Mouse (Mus musculus): Measurements from ENCODE around the gene Ube2f. TPM values are rescaled to one million over a fixed set of nuclear protein-coding genes. Genes with fewer than 3 reads are reported as not detected.
A peak's percentile ranks its signal among the peaks of the same experiment; 100 is the strongest.

Gene Ube2f
- total RNA-seq, 2 experiments from 2014 or later: 52.5 to 55.5 TPM

DNA sequence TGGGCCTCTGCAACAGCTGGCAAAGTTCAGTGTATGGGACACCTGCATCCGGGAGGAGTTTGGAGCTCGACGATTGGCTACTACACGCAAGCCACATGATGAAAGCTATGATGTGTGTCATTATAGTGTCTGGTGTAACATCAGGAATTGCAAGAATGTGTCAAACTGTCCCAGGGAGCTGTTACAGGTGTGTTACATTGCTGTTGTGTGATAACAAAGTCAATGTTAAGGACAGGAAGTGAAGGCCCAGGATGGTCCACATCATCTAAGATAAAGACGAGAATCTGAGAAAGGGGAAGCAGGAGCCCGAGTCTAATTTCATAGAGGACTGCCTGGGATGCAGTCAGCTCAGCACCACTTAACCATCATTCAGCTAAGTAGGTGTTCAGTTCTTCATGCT, 45.4 kb downstream of the Ube2f start:
- DNase-seq (ENCODE audit: low spot score in 2 of 2): no peak

DNA sequence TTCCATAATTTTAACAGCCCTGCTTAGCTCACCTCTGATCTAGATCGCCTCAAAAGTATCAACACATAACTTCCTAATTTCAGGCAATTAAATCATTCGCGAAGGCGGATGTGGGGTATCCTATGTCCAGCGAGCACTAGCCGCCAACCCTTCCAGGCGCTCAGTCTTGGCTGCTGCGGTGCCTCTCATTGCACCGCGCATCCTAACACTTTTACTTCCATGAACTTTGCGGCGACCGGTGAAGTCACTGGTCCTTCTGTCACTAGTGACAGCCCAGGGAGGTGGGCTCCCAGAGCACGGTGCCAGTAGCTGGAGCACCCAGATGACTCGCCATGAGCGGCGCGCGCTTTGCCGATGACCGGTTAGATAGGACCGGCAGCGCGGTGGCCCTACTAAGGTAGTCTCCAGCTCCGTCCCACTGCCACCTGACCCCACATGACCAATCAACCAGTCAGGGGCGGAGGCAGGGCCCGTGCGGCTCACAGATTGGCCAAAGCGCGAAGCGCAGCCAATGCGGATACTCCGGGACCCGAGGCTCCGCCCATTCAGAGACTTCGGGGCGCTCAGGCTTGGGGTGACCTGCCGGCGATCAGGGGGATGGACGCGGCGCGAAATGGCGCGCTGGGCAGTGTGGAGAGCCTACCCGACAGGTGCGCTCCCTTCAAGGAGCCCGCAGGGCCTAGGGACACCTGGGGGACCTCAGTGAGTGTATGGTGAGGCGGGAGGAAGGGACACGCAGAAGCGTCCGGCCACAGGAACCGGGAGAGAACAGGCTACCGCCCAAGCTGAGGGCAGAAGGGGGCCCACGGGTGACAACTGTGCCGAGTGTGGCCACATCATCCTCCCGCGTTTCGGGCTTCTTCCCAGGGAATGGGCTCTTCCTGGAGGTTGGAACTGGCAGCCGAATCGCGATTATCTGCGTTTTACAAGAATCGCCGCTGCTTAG, 48.0 kb downstream of the Ube2f start, which contains the start of gene Scly:
TSS of gene Scly (plus strand) at position 540 of the 946 bp plus-strand sequence.
- peak; percentile 88 to 94 for DNase-seq (ENCODE audit: low spot score in 2 of 2)

DNA sequence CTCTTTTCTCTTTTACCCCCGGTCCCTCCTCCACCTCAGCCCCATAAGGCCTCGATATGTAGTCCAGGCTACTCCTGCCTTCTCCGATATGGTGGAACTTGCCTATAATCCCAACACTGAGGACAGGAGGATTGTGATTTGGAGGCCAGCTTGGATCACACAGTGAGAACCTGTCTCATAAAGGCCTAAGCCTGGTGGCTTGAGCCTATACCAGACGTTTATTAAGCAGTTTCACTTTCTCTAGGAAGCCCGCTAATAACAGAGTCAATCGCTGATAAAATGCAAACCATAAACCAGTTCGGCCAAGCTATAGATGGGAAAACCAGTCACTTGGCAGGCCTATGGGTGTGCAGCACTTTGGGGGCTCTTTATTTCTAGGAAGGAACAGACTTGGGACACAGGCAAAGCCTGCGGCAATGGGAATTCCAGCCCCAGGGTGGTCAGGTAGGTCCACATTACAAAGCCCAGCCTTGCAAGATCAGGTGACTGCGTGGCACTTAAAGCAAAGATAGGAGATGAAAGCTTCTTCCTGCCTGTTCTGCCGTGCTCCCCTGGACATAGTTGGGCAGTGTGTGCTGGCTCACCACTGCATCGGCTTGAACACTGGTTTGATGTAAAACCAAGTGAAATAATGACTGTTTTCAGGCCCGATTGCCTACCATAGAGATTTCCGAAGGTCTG, 49.1 kb downstream of the Ube2f start:
- no peak for DNase-seq (ENCODE audit: low spot score in 2 of 2)

DNA sequence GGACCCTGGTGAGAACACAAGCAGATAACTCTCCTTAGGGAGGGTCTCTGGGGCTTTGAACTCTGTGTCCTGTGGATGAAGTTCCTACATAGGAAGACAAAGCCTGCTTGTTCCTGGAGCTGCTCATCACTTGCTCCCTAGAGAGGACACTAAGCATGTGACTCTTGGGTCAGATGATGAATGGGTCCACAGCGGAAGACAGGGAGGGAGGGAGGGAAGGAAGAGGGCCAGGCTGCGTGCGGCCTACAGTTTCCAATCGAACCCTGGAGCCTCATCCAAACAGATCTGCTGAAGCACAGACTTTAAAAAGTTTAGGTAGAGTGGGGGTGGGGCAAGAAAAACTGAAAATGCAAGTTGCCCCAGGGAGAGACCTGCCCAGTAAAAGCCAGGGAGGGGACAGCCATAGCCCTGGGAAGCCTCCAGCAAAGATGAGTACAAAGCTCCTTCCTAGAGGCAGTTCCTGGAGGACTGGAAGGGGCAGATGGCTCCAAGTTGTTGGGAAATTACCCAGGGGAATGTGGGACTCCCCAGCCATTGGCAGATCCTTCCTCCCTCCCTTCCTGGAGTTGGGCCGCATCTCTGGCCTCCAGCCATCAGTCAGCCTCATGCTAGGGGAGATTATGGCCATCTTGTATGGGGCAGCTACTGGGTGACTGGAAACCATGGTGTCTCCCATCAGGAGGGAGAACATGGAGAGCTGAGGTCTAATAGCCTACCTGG, 49.8 kb downstream of the Ube2f start:
- DNase-seq (ENCODE audit: low spot score in 2 of 2): no peak

DNA sequence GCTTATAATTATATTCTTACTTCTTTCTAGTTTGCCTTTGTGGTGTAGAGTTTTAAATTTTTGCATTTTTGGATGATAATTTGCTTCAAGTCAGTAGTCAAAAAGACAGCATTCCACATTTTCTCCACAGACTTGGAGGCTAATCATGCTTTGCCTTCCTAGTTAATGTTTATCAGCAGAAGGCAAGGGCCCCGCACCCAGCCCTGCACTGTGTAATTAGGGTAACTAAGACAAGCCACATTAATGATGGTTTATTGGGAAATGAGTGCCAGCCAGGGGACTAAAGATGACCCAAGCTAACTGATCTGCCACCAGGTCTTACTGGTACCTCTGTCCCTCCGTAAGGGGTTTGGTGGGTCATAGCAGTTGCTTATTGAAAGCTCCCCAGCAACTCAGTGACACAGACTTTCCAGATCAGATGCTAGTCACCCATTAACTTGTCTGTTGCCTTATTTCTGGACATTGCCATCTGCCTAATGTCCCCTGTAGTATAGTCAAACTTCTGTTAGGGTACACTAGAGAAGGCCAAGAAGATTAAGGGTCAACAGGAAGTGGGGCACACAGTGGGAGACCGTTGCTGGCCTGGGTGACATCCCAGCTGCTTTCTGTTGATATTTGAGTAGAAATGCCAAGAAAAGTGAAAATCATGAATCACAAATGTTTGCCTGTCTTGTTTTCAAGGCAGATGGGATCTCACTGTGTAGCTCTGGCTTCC, 51.3 kb downstream of the Ube2f start:
- DNase-seq (ENCODE audit: low spot score in 2 of 2): no peak

- DNase-seq (ENCODE audit: low spot score in 2 of 2): no peak
Measured at GRCm38 (mm10) chr1:91302021-91302420, 51.9 kb downstream of the Ube2f start.

- DNase-seq (ENCODE audit: low spot score in 2 of 2): no peak
Measured at GRCm38 (mm10) chr1:91304621-91305020, 54.5 kb downstream of the Ube2f start.

DNA sequence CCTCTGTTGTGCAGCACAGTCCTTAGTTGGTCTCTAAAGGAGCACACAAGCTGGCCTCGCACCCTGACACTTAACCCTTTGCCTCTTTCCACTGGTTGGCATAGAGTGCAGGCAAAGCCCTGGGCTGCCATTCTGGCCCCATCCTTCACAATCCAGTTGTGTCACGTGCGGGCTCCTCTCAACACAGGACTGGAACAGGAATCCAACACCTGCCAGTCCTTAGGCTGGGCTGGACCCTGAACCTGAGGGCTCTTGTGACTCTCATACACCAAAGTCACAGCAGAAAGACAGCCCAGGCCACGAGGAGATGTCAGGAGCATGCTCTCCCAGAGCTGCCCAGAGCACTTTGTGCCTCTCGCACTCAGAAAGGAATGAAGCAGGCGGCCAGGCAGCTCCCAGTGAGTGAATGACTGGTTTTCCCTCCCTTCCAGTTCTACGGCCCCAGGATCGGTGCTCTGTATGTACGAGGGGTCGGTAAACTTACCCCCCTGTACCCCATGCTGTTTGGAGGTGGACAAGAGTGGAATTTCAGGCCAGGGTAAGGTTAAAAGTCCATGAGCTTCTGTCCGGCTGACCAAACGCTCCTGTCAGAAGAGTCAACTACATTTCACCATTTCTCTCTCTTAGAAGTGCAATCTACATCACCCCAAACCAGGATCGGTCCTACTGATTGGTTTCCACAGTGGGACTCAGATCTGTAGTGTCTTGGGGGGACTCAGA, 59.4 kb downstream of the Ube2f start:
- DNase-seq (ENCODE audit: low spot score in 2 of 2): no peak

GRCm38 (mm10) chr1:91312273-91312672, 62.2 kb downstream of the Ube2f start:
- no peak for DNase-seq (ENCODE audit: low spot score in 2 of 2)

DNA sequence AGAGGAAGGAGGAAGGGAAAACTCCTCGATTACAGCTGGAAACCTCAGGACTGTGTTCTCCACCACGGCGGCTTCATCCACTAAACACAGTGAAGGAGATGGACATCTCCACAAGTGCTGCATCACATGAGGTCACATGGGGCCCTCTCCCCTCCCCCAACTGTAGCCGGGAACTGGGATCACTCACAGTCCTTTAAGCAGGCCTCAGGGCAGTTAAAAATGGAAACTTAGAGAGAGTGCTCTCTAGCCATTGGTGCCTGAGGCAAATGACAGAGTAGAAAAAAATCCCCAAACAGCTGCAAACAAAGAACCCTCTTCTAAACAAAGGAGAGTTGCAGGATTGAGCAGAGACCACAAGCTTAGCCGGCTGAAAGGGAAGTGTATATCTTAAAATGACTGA, 63.1 kb downstream of the Ube2f start:
- DNase-seq (ENCODE audit: low spot score in 2 of 2): no peak

DNA sequence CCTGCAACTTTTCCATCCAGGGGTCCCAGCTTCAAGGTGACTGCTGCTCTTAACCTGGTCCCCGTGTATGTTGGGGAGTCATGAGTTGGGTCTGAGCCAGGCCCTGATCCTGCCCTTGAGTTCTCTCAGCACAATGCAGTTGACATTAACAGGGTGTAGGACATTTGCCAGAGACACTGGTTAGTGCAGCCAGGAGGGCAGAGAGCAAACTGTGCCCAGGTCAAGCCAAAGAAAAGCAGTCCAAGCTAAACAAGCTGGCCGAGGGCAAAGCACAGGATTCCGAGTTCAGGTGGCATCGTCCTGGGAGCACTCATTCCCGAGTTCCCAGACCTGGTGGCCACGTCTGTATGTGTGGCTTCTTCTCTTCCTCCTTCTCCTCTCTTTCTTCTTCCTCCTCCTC, 67.6 kb downstream of the Ube2f start:
- no peak for DNase-seq (ENCODE audit: low spot score in 2 of 2)

GRCm38 (mm10) chr1:91321760-91322438, 71.8 kb downstream of the Ube2f start, which contains the start of gene Espnl:
Espnl (plus strand) TSS chr1:91322075.
- DNase-seq (ENCODE audit: low spot score in 2 of 2): no peak

DNA sequence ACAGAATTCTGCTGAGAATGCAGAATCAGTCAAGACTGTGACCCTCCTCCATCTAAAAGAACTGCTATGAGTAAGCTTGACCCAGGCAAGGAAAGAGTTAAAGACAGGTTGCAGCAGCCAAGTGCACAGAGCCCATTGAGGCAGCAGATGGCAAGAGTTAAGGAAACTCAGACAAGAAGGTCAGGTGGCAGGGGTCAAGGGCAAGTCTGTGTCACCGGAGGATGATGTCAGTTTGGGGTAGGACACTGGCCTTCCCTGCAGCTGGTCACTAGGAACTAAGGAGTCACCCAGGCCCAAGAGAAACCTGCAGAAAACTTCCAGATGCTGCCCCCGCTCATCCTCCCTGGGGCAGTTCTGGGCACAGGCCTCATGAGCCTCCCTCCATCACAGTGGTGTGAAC, 74.5 kb downstream of the Ube2f start:
- DNase-seq (ENCODE audit: low spot score in 2 of 2): no peak

- no peak for DNase-seq (ENCODE audit: low spot score in 2 of 2)
Measured at GRCm38 (mm10) chr1:91325488-91326042, 75.5 kb downstream of the Ube2f start.

- no peak for DNase-seq (ENCODE audit: low spot score in 2 of 2)
Measured at GRCm38 (mm10) chr1:91332102-91332501, 82.0 kb downstream of the Ube2f start.

GRCm38 (mm10) chr1:91333582-91333981, 83.5 kb downstream of the Ube2f start:
- DNase-seq (ENCODE audit: low spot score in 2 of 2): no peak

DNA sequence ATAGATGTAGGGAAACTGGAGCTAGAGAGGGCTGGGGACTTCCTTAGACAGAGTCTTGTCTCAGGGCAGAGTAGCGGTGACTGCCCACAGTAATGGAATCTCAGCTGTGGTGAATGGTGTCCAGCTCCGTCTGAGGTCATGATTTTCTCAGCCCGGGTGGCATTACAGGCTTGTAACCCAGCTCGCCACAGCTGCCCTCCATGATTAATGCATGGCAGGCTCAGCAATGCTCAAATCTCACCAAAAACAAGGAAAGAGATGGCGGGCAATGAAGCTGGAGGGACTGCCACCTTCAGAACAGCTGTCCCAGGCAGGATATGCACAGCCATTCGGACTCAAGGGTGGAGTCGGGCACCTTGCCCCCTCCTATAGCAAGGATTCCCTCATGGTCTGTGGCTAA, 87.3 kb downstream of the Ube2f start:
- DNase-seq (ENCODE audit: low spot score in 2 of 2): peak in 1 of 2 experiments; percentile 32

Data from gastrocnemius, postnatal 4 days (tissue).